Mouse (Mus musculus) spleen, postnatal 4 days (tissue): ENCODE data around the gene Sh3pxd2b.

Source experiments
- DNase-seq, 2 experiments: peaks; one replicate each; pipeline ENCODE4 v3.0.0; 2022; ENCODE audit warnings: low spot score in 2 of 2

Sh3pxd2b gene

GRCm38 (mm10) chr11:32347607-32348432 is at the start of gene Sh3pxd2b:
TSS of gene Sh3pxd2b (plus strand) at chr11:32347820.
- DNase-seq = peak in 1 of 2 experiments; percentile 66

- DNase-seq = no peak
These were observed 49.6 kb upstream of the Sh3pxd2b start for GRCm38 (mm10) chr11:32297866-32298531.

- DNase-seq = peak in 1 of 2 experiments; percentile 43
These were observed 49.1 kb upstream of the Sh3pxd2b start for GRCm38 (mm10) chr11:32298532-32298918.

GRCm38 (mm10) chr11:32299865-32300264 is 47.8 kb upstream of the Sh3pxd2b start, which contains the start of gene Hbq1a:
TSS of gene Hbq1a (plus strand) at chr11:32300069.
- DNase-seq = peak; percentile 78 to 88

GRCm38 (mm10) chr11:32300279-32301267 is 47.0 kb upstream of the Sh3pxd2b start:
- no peak for DNase-seq

GRCm38 (mm10) chr11:32301506-32301905 is 46.1 kb upstream of the Sh3pxd2b start:
- DNase-seq = no peak

GRCm38 (mm10) chr11:32302824-32303419 is 44.7 kb upstream of the Sh3pxd2b start:
- peak in 1 of 2 experiments; percentile 57 for DNase-seq

- DNase-seq = peak in 1 of 2 experiments; percentile 53
These were observed 44.2 kb upstream of the Sh3pxd2b start for GRCm38 (mm10) chr11:32303455-32303854.

GRCm38 (mm10) chr11:32307006-32307405 is 40.6 kb upstream of the Sh3pxd2b start:
- DNase-seq = peak in 1 of 2 experiments; percentile 56

GRCm38 (mm10) chr11:32309446-32309845 is 38.2 kb upstream of the Sh3pxd2b start:
- no peak for DNase-seq

GRCm38 (mm10) chr11:32309928-32310327 is 37.7 kb upstream of the Sh3pxd2b start:
- no peak for DNase-seq

- no peak for DNase-seq
These were observed 31.6 kb upstream of the Sh3pxd2b start for GRCm38 (mm10) chr11:32316009-32316408.

- DNase-seq = no peak
These were observed 27.0 kb upstream of the Sh3pxd2b start for GRCm38 (mm10) chr11:32320507-32321195.

GRCm38 (mm10) chr11:32321196-32321565 is 26.4 kb upstream of the Sh3pxd2b start:
- DNase-seq = peak; percentile 82 to 92

GRCm38 (mm10) chr11:32324609-32325008 is 23.0 kb upstream of the Sh3pxd2b start:
- peak; percentile 85 to 96 for DNase-seq

GRCm38 (mm10) chr11:32331075-32331474 is 16.5 kb upstream of the Sh3pxd2b start:
- DNase-seq = no peak

GRCm38 (mm10) chr11:32331861-32332260 is 15.8 kb upstream of the Sh3pxd2b start:
- no peak for DNase-seq

- no peak for DNase-seq
These were observed 14.4 kb upstream of the Sh3pxd2b start for GRCm38 (mm10) chr11:32333235-32333634.

- DNase-seq = no peak
These were observed 11.1 kb upstream of the Sh3pxd2b start for GRCm38 (mm10) chr11:32336435-32336907.

GRCm38 (mm10) chr11:32339131-32339531 is 8.5 kb upstream of the Sh3pxd2b start:
- no peak for DNase-seq
